Mouse (Mus musculus) macrophage (primary cell): ENCODE measurements around the gene Ran. TPM values are rescaled to one million over a fixed set of nuclear protein-coding genes. Genes with fewer than 3 reads are reported as not detected.
"Not testable (repeated sequence)": the region's sequence is repeated elsewhere in the genome, so short reads cannot be mapped to it uniquely, and the experiment has no call there.

Experiments used
- H3K27ac ChIP-seq: fragments of 350-480 bp; formaldehyde crosslinking; 2 replicates; pipeline ENCODE4 v1.9.0; 2021
- H3K36me3 ChIP-seq: fragments of 350-480 bp; formaldehyde crosslinking; 2 replicates; pipeline ENCODE4 v1.9.0; 2021; ENCODE audit errors: inconsistent target
- H3K4me3 ChIP-seq: fragments of 350-480 bp; formaldehyde crosslinking; 2 replicates; pipeline ENCODE4 v1.9.0; 2021; ENCODE audit errors: inconsistent target
- H3K79me2 ChIP-seq: fragments of 350-480 bp; formaldehyde crosslinking; 2 replicates; pipeline ENCODE4 v1.9.0; 2021; ENCODE audit errors: inconsistent target
- WGBS: methylation state at CpG from one replicate; pipeline ENCODE4 v1.1.7; 2026; ENCODE audit warnings: inconsistent platforms; ENCODE audit not compliant: missing documents; 5-methylcytosine and 5-hydroxymethylcytosine counted together
- polyA plus RNA-seq: library from polyadenylated mRNA; stranded (reverse); fragments of 250-400 nt; gene quantifications from 3 replicates; pipeline ENCODE4 v1.2.4, GENCODE M21; 2018; ENCODE audit warnings: inconsistent platforms
- total RNA-seq, 78 experiments: library from RNA; depleted of rRNA; stranded (reverse); fragments of 250-400 nt; gene quantifications; 1 replicate in 9 of 78; 2 replicates in 24 of 78; 3 replicates in 43 of 78; 4 replicates in 2 of 78; pipeline ENCODE4 v1.2.4; 2018; ENCODE audit warnings: inconsistent platforms in 56 of 78

The Ran gene
- 100 to 1,000 TPM in 1 of 26 experiments, 10 to 100 TPM in 23, 1 to 10 TPM in 2; 6.6 to 236 (median 19.2) TPM for total RNA-seq (2018; cell fraction: chromatin; rRNA removed)
- total RNA-seq (2018; cell fraction: cytosol; rRNA removed) = 100 to 1,000 TPM in 10 of 26 experiments, 10 to 100 TPM in 16; 70.3 to 139 (median 95.6) TPM
- 10 to 100 TPM; 19.2 to 73.2 (median 35.2) TPM for total RNA-seq (2018; cell fraction: nucleus; rRNA removed)
- 57.8 to 345 TPM (median 123 TPM) in 3 replicates for polyA plus RNA-seq

GRCm38 (mm10) chr5:129019497-129020299 is at the start of gene Ran:
Gene Ran (plus strand): TSS chr5:129020069.
- Histone ChIP-seq H3K79me2 (peaks cover 21% of the 10 kb centered on the region), H3K27ac (peak within 1 kb of the TSS; percentile 57), H3K36me3 (peaks cover 4% of the 10 kb centered on the region; the same call in 1 of the 2 replicates), H3K4me3 (peak within 1 kb of the TSS; percentile 60)
- WGBS = 0% methylated on average over 82 of the region's 102 CpGs

DNA sequence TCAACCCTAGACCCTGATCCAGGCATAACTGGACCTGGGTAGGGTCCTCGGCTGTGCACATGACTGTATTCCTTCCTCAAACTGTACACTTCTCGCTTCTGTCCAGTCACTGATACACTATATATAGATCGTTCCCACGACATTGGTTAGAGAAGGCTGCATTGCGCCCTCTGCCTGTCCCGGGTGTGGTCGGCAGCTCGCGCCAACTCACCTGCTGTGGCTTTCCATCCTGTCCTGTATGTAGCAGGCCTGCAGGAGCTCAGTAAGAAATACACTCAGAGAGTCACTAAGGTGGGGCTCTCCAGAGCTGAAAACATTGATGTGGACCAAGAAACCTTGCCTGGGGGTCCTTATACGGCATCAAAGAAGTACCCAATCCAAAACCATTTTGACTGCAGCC is 49.0 kb upstream of the Ran start:
- no peaks in the 10 kb centered on the region for H3K36me3 ChIP-seq
- no peak overlapping the region for H3K4me3 ChIP-seq
- no peak overlapping the region for H3K27ac ChIP-seq
- no peaks in the 10 kb centered on the region for H3K79me2 ChIP-seq
- 67% methylated on average over 10 of the region's 10 CpGs for WGBS

- Histone ChIP-seq H3K79me2 (no peaks in the 10 kb centered on the region), H3K4me3 (no peak overlapping the region), H3K36me3 (no peaks in the 10 kb centered on the region), H3K27ac (no peak overlapping the region)
- 22% methylated on average over 12 of the region's 14 CpGs for WGBS
These were observed 48.6 kb upstream of the Ran start for GRCm38 (mm10) chr5:128971298-128971697.

GRCm38 (mm10) chr5:128976266-128976665 is 43.6 kb upstream of the Ran start:
- 63% methylated on average over 4 of the region's 4 CpGs for WGBS
- H3K4me3 ChIP-seq = no peak overlapping the region
- H3K36me3 ChIP-seq = no peaks in the 10 kb centered on the region
- H3K79me2 ChIP-seq = no peaks in the 10 kb centered on the region
- H3K27ac ChIP-seq = no peak overlapping the region

DNA sequence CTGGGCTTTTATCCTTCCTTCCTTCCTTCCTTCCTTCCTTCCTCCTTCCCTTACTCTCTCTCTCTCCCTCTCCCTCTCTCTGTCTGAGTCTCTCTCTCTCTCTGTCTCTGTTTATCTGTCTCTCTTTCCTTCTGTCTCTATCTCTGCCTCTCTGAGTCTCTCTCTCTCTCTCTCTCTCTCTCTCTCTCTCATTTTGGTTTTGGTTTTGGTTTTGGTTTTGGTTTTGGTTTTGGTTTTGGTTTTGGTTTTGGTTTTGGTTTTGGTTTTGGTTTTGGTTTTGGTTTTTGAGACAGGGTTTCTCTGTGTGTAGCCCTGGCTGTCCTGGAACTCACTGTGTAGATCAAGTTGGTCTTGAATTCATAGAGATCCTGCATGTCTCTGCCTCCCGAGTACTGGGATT is 42.4 kb upstream of the Ran start:
- not testable (repeated sequence) for H3K79me2 ChIP-seq, H3K4me3 ChIP-seq, H3K27ac ChIP-seq, H3K36me3 ChIP-seq
- 80% methylated on average over 1 of the region's 1 CpGs for WGBS

DNA sequence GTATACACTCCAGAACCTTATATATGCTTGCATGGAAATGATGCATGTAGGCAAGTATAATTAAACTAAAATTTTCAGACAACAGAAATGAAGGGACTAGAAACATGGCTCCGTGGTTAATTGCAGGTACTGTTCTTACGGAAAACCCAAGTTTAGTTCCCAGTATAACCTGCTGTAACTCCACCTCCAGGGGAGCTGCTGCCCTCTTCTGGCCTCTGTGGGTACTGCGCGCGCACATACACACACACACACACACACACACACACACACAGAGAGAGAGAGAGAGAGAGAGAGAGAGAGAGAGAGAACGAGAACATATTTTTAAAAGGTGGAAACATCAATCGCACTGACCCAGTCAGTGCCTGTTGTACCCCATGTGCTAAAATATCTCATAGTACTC is 40.9 kb upstream of the Ran start:
- no peak overlapping the region for H3K27ac ChIP-seq
- no peaks in the 10 kb centered on the region for H3K36me3 ChIP-seq
- WGBS = 97% methylated on average over 3 of the region's 7 CpGs
- H3K79me2 ChIP-seq = no peaks in the 10 kb centered on the region
- H3K4me3 ChIP-seq = no peak overlapping the region

- Histone ChIP-seq H3K4me3 (no peak overlapping the region), H3K36me3 (peaks cover 15% of the 10 kb centered on the region), H3K27ac (no peak overlapping the region), H3K79me2 (no peaks in the 10 kb centered on the region)
- 70% methylated on average over 6 of the region's 7 CpGs for WGBS
These were observed 39.0 kb upstream of the Ran start for GRCm38 (mm10) chr5:128980857-128981256.

DNA sequence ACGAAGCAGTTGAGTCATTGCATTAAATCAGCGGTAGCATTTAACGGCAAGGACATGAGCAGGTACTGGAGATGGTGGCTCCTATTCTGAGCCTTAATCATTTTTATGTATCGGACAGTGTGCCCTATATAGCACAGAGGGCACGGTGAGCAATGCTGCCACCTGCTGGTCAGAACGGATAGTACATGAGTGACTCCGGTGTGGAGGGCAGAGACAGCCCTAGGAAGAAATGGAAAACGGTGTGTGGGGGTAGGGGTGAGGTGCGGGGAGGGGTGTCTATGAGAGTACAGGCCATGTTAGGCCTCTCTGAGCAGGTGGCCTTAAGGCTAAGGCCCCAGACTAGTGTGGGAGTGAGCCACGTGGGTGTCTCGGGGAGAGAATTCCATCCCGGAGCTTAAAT is 38.3 kb upstream of the Ran start:
- H3K27ac ChIP-seq = no peak overlapping the region
- no peak overlapping the region for H3K4me3 ChIP-seq
- no peaks in the 10 kb centered on the region for H3K79me2 ChIP-seq
- H3K36me3 ChIP-seq = peaks cover 22% of the 10 kb centered on the region
- 31% methylated on average over 12 of the region's 12 CpGs for WGBS

- H3K27ac ChIP-seq = no peak overlapping the region
- H3K36me3 ChIP-seq = peaks cover 52% of the 10 kb centered on the region
- H3K79me2 ChIP-seq = no peaks in the 10 kb centered on the region
- WGBS = 97% methylated on average over 6 of the region's 6 CpGs
- no peak overlapping the region for H3K4me3 ChIP-seq
These were observed 35.3 kb upstream of the Ran start for GRCm38 (mm10) chr5:128984536-128984935.

DNA sequence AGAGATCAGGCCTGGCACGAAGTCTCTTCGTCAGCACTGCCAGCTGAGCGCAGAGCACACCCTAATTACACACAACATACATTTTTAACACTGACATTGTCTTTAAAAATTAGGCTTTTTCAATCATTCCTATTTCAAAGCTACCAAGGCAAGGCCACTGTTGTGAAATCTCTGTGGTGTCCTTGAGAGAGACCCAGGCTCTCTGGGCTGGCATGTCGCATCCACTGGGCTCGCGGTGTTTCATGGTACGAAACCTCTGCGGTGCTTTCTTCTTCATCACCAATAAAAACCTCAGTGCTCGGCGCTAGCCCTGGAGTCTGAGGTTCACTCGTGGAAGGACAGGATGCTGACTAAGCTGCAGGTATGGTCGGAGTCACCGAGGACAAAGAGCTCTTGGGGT is 33.9 kb upstream of the Ran start:
- 97% methylated on average over 13 of the region's 13 CpGs for WGBS
- Histone ChIP-seq H3K4me3 (no peak overlapping the region), H3K36me3 (peaks cover 66% of the 10 kb centered on the region), H3K79me2 (no peaks in the 10 kb centered on the region), H3K27ac (no peak overlapping the region)

DNA sequence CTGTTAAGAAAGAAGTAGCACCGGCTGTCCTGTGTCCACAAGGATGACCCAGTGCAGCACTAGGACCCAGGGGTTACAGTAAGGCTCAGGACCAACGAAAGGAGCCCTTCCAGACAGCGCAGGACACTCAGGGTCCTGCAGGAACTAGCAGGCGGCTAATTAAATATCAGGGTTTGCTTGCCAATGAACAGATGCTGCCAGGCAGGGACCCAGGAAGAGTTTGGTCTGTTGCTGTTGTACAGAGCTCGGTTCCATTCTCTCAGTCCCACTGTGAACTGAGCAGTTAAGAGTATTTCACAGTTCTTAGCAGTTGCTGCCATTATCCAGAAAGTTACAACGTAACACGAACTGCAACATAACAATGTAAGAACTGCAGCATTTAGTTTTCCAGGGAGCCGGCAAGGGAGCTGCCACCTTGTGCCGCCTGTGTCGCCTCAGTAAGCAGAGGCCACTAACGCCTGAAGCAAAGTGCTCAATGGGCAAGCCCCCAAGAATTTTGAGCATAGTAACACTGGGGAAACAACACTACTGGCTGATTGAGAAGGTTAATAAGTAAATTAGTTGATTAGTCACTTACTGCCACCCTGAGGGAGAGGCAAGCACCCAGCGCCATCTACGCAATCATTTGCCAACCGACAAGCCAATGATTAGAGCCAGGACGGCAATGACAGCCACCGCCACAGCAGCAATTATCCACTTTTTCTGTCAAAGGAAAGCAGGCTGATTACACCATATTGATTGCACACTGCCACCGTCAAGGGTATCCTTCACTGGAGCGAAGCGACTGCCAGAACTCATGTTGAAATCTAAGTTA is 32.5 kb upstream of the Ran start:
- peaks cover 80% of the 10 kb centered on the region for H3K36me3 ChIP-seq
- no peak overlapping the region for H3K27ac ChIP-seq
- H3K4me3 ChIP-seq = no peak overlapping the region
- 94% methylated on average over 19 of the region's 19 CpGs for WGBS
- no peaks in the 10 kb centered on the region for H3K79me2 ChIP-seq

- Histone ChIP-seq H3K4me3 (no peak overlapping the region), H3K36me3 (peaks cover 38% of the 10 kb centered on the region), H3K79me2 (peaks cover 84% of the 10 kb centered on the region), H3K27ac (peak overlapping the region; percentile 84)
- WGBS = 36% methylated on average over 8 of the region's 8 CpGs
These were observed 19.0 kb upstream of the Ran start for GRCm38 (mm10) chr5:129000706-129001468.

DNA sequence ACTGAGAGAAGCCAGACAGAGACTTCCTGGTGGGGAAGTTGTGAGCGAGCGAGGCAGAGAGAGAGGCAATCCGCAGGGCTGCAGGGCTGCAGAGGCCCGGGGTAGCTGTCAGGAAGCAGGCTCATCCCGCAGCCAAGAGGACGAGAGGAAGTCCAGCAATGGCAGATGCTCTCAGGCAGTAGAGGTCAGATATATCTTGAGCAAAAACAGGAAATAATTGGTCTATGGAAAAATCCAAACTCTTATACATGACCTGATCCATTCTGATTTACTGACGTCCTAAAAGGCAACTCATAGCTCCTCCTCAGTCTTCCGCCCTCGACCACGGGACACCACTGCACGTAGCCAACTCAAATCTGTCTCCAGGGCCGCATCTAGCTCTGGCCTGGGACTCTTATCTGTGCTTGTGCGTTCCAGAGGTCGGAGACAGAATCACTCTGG is 17.3 kb upstream of the Ran start:
- H3K79me2 ChIP-seq = peaks cover 91% of the 10 kb centered on the region
- peak overlapping the region; percentile 84 for H3K27ac ChIP-seq
- H3K4me3 ChIP-seq = no peak overlapping the region
- 10% methylated on average over 14 of the region's 14 CpGs for WGBS
- H3K36me3 ChIP-seq = peaks cover 27% of the 10 kb centered on the region

DNA sequence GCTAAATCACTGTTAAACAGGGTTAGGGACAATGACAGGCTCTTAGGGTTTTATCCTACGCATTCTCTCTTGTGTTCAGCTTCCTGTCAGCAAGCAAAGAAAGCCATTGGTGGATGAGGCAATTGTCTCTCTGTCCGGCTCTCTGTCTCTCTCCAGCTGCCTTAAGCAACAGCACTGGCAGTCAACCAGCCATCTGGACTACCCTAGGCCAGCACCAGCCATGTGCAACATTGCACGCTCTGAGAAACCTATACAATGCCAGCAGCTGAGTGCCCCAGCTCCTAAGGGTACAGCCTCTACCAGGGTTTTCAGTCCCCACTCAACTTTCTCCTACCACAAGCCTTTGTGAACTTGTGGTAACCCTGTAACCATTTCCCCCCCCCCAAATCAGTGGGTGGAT is 14.5 kb upstream of the Ran start:
- 77% methylated on average over 3 of the region's 3 CpGs for whole genome bisulfite sequencing

More for the DNA sequence above, 14.5 kb upstream of the Ran start:
- H3K36me3 ChIP-seq = peaks cover 6% of the 10 kb centered on the region; the same call in 1 of the 2 replicates
- H3K4me3 ChIP-seq = no peak overlapping the region
- H3K79me2 ChIP-seq = peaks cover 69% of the 10 kb centered on the region
- H3K27ac ChIP-seq = no peak overlapping the region
